Mouse (Mus musculus) kidney, adult 11 months (tissue): ENCODE results near the gene Ctnnd2.

Experiments
- DNase-seq: peaks from one replicate; pipeline ENCODE4 v3.0.0; 2022

The Ctnnd2 gene

GRCm38 (mm10) chr15:30913360-30913759, 741.0 kb downstream of the Ctnnd2 start:
- DNase-seq: no peak

- DNase-seq: no peak
Measured at GRCm38 (mm10) chr15:30925838-30926237, 753.4 kb downstream of the Ctnnd2 start.

- DNase-seq: no peak
Measured at GRCm38 (mm10) chr15:30927632-30928031, 755.2 kb downstream of the Ctnnd2 start.

GRCm38 (mm10) chr15:30931906-30932305, 759.5 kb downstream of the Ctnnd2 start:
- no peak for DNase-seq

GRCm38 (mm10) chr15:30945863-30946262, 773.5 kb downstream of the Ctnnd2 start:
- no peak for DNase-seq

GRCm38 (mm10) chr15:30958513-30958912, 786.1 kb downstream of the Ctnnd2 start:
- no peak for DNase-seq

GRCm38 (mm10) chr15:30962421-30963160, 790.2 kb downstream of the Ctnnd2 start:
- no peak for DNase-seq

GRCm38 (mm10) chr15:30964046-30964445, 791.7 kb downstream of the Ctnnd2 start:
- DNase-seq: no peak

GRCm38 (mm10) chr15:30964865-30965679, 792.7 kb downstream of the Ctnnd2 start:
- DNase-seq: no peak

- DNase-seq: no peak
Measured at GRCm38 (mm10) chr15:30966826-30967225, 794.4 kb downstream of the Ctnnd2 start.

- no peak for DNase-seq
Measured at GRCm38 (mm10) chr15:30974436-30974835, 802.0 kb downstream of the Ctnnd2 start.

- no peak for DNase-seq
Measured at GRCm38 (mm10) chr15:30974991-30975775, 802.8 kb downstream of the Ctnnd2 start.

GRCm38 (mm10) chr15:30977166-30977740, 804.9 kb downstream of the Ctnnd2 start:
- DNase-seq: no peak

- no peak for DNase-seq
Measured at GRCm38 (mm10) chr15:30986890-30987289, 814.5 kb downstream of the Ctnnd2 start.

GRCm38 (mm10) chr15:30990421-30991252, 818.2 kb downstream of the Ctnnd2 start:
- no peak for DNase-seq

- no peak for DNase-seq
Measured at GRCm38 (mm10) chr15:30992357-30992756, 820.0 kb downstream of the Ctnnd2 start.

- no peak for DNase-seq
Measured at GRCm38 (mm10) chr15:30992901-30993300, 820.5 kb downstream of the Ctnnd2 start.

- DNase-seq: no peak
Measured at GRCm38 (mm10) chr15:30995346-30995745, 823.0 kb downstream of the Ctnnd2 start.

- no peak for DNase-seq
Measured at GRCm38 (mm10) chr15:31004468-31004867, 832.1 kb downstream of the Ctnnd2 start.

- no peak for DNase-seq
Measured at GRCm38 (mm10) chr15:31004976-31005375, 832.6 kb downstream of the Ctnnd2 start.

- no peak for DNase-seq
Measured at GRCm38 (mm10) chr15:31006050-31006824, 833.8 kb downstream of the Ctnnd2 start.
